Mouse (Mus musculus) brain, embryonic 18.5 days (tissue): ENCODE measurements at regions not wholly inside any gene's neighbourhood (a gene's known extent, or its start where the extent isn't known, plus 50 kb on each side); places are given as distances from the start of the nearest gene placed in this dataset.

Experiments
- DNase-seq: peaks from one replicate; pipeline ENCODE4 v3.0.0-alpha.2; 2012; ENCODE audit warnings: low read depth, low spot score

GRCm38 (mm10) chr1:128679005-128679980 is 87.2 kb upstream of the Cxcr4 start:
- DNase-seq: no peak

GRCm38 (mm10) chr1:128675538-128675937 is 83.4 kb upstream of the Cxcr4 start:
- no peak for DNase-seq

DNA sequence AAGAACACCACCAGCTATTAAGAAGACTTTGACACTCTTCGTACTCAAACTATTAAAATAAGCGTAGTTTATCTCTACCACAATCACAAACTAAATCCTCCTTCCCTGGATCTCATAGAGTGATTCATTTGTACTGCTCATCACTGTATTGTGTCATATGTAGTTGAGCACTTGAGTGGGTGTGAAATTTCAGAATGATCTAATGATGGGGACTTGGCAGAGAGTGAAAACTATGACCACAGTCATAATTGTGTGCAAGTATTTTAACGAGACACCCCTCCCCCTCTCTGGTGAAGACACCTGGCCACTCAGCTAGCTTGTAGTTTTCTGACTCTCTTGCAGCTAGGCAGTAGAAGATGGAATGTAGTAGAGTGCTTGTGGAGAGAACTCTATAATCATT is 80.2 kb upstream of the Cxcr4 start:
- DNase-seq: no peak

GRCm38 (mm10) chr1:128671495-128671894 is 79.4 kb upstream of the Cxcr4 start:
- DNase-seq: no peak

GRCm38 (mm10) chr1:128671016-128671415 is 78.9 kb upstream of the Cxcr4 start:
- no peak for DNase-seq

- no peak for DNase-seq
These were observed 77.2 kb upstream of the Cxcr4 start for GRCm38 (mm10) chr1:128669241-128669666.

GRCm38 (mm10) chr1:128668718-128669117 is 76.6 kb upstream of the Cxcr4 start:
- DNase-seq: no peak

GRCm38 (mm10) chr1:128667121-128667762 is 75.1 kb upstream of the Cxcr4 start:
- no peak for DNase-seq

DNA sequence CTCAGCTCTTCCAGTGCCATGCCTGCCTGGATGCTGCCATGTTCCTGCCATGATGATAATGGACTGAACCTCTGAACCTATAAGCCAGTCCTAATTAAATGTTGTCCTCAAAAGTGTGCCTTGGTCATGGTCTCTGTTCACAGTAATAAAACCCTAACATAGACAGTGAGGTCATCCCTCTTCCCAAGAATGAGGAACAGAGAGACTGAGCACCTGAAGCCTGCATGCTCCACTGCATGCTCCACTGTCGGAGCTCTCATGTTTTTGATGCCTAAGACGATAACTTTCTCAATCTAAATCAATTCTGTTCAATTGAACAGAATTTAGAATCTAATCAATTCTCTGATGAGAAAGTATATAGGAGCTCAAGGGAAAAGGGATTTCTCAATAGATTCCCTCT is 71.1 kb upstream of the Cxcr4 start:
- no peak for DNase-seq

- DNase-seq: no peak
These were observed 67.8 kb upstream of the Cxcr4 start for GRCm38 (mm10) chr1:128659857-128660256.

GRCm38 (mm10) chr1:128658802-128659201 is 66.7 kb upstream of the Cxcr4 start:
- DNase-seq: no peak

- no peak for DNase-seq
These were observed 62.2 kb upstream of the Cxcr4 start for GRCm38 (mm10) chr1:128654099-128654862.

- no peak for DNase-seq
These were observed 58.5 kb upstream of the Cxcr4 start for GRCm38 (mm10) chr1:128650596-128650995.

GRCm38 (mm10) chr1:128649490-128650178 is 57.5 kb upstream of the Cxcr4 start:
- no peak for DNase-seq

- DNase-seq: no peak
These were observed 51.3 kb upstream of the Cxcr4 start for GRCm38 (mm10) chr1:128643316-128643776.

GRCm38 (mm10) chr1:128642212-128642611 is 50.1 kb upstream of the Cxcr4 start:
- DNase-seq: no peak
